16 mouse cellular contexts compared by ENCODE assay signal in genomic region chr15:31436811-31437210, GRCm38 (mm10).
"Had no signal": no experiment of that assay in that cellular context is flagged by ENCODE, and none has a peak within 500 bp of the region (broad histone marks: within the 10 kb centered on the region; RNA-seq: fewer than 3 reads in every experiment).

No protein-coding gene starts in this region.

- H3K4me2 ChIP-seq: lung, embryonic 15.5 days; midbrain, embryonic 11.5 days; midbrain, embryonic 13.5 days; midbrain, embryonic 15.5 days; neural tube, embryonic 12.5 days had no signal

- DNase-seq: lung, adult 2 months; lung, postnatal 14 days; lung, postnatal 36 days; right cerebral cortex, postnatal 14 days; spleen, adult 18-20 months; thymus, adult 18-20 months; thymus, postnatal 14 days; thymus, postnatal 36 days had no signal

- H3K36me3 ChIP-seq: lung, embryonic 15.5 days; midbrain, embryonic 13.5 days; midbrain, embryonic 15.5 days; neural tube, embryonic 12.5 days had no signal

- H3K9ac ChIP-seq: lung, embryonic 15.5 days; midbrain, embryonic 13.5 days; midbrain, embryonic 15.5 days; neural tube, embryonic 12.5 days had no signal

- H3K27me3 ChIP-seq: lung, embryonic 15.5 days; midbrain, embryonic 13.5 days; midbrain, embryonic 15.5 days; neural tube, embryonic 12.5 days had no signal

- H3K4me3 ChIP-seq: lung, embryonic 15.5 days; megakaryocyte, embryonic 14.5 days; midbrain, embryonic 13.5 days; midbrain, embryonic 15.5 days; neural tube, embryonic 12.5 days had no signal

- H3K4me1 ChIP-seq: lung, embryonic 15.5 days; midbrain, embryonic 13.5 days; midbrain, embryonic 15.5 days; neural tube, embryonic 12.5 days had no signal

- ATAC-seq: lung, postnatal 0 days; midbrain, embryonic 13.5 days; midbrain, embryonic 15.5 days had no signal

- H3K9me3 ChIP-seq: lung, embryonic 15.5 days; midbrain, embryonic 13.5 days; midbrain, embryonic 15.5 days; neural tube, embryonic 12.5 days had no signal

- H3K27ac ChIP-seq: lung, embryonic 15.5 days; macrophage; midbrain, embryonic 13.5 days; midbrain, embryonic 15.5 days; neural tube, embryonic 12.5 days had no signal
